Mouse (Mus musculus) large intestine, adult 2 months (tissue): ENCODE results near the gene Ahnak2. TPM values are rescaled to one million over a fixed set of nuclear protein-coding genes. Genes with fewer than 3 reads are reported as not detected.
"Not testable (repeated sequence)": the region's sequence is repeated elsewhere in the genome, so short reads cannot be mapped to it uniquely, and the experiment has no call there.

ENCODE experiments used
- DNase-seq: peaks from one replicate; pipeline ENCODE4 v3.0.0-alpha.2; 2012; ENCODE audit warnings: low read depth, low spot score
- WGBS: fragments of 180-500 bp; shearing (Covaris S2); methylation state at CpG from one replicate; pipeline ENCODE4 v1.1.7; 2018; 5-methylcytosine and 5-hydroxymethylcytosine counted together
- polyA plus RNA-seq: library from polyadenylated mRNA; depleted of rRNA; stranded (reverse); fragments of >200 nt; gene quantifications from 2 replicates; pipeline ENCODE4 v1.2.3, GENCODE M21; 2012

Ahnak2 gene
- polyA plus RNA-seq, 1 experiment = 1.6 TPM

- WGBS = 41% methylated on average over 2 of the region's 2 CpGs
- DNase-seq = no peak
Observed at GRCm38 (mm10) chr12:112822676-112823075, 20.2 kb upstream of the Ahnak2 start.

DNA sequence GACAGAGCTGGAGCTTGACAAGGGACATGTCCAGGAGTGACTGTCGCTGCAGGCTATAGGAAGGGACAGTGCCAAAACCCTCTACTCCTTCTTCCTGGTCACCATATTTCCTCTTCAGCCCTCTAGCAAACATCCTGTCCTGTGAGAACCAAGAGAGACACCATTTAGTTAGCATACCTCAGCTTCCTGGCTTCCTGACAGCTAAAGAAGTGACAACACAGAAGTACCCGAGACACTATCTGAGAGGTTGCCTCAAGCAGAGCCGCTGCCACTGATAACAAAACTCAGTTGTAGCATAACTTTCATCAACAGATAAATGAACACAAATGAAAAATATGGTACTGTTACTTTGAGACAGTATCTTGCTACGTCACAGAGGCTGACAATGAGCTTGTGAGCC is 19.5 kb upstream of the Ahnak2 start:
- no peak for DNase-seq
- WGBS = 73% methylated on average over 4 of the region's 4 CpGs

- WGBS = 56% methylated on average over 1 of the region's 1 CpGs
- DNase-seq = no peak
Observed at GRCm38 (mm10) chr12:112821216-112821615, 18.8 kb upstream of the Ahnak2 start.

GRCm38 (mm10) chr12:112820401-112820999 is 18.0 kb upstream of the Ahnak2 start:
- DNase-seq = no peak
- 70% methylated on average over 12 of the region's 12 CpGs for WGBS

DNA sequence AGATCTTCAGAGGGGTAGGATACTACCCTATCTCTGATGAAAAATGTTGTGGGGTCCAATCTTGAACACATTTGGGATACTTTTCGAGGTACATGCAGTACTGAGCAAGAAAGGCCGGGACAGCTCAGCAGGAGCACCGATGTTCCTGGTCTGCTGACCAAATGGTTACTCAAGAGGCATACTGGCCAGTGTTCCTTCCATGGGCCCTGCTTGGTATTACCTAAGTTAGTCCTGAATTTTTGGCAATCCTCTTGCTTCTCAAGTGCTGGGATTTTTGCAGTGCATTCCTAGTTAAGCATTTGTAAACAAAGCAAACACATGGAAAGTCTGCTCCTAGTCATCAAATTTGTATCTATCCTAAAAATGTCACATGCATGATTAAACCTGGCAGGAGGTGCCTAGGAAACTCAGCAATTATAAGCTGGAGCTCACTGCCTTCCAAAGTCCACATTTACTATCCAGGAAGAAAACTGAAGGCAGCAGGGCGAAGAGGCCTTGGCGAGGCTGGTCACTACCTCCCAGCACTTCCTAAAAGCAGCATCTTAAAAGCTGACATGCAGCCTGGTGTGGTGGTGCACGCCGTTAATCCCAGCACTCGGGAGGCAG is 16.7 kb upstream of the Ahnak2 start:
- DNase-seq = no peak
- WGBS = 49% methylated on average over 8 of the region's 8 CpGs

DNA sequence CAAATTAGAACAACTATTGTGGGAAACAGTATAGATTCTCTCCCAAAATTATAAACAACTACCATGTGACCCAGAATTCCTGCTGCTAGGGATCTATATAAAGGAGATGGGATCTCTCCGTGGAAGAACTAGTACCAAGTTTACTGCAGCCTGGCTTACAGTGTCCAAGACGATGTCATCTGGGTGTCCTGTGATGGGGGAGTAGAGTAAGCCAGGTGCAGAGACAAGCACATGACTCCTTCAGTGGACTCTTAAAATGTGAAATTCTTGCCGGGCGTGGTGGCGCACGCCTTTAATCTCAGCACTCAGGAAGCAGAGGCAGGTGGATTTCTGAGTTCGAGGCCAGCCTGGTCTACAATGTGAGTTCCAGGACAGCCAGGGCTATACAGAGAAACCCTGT is 14.4 kb upstream of the Ahnak2 start:
- not testable (repeated sequence) for DNase-seq
- WGBS = 82% methylated on average over 7 of the region's 7 CpGs

GRCm38 (mm10) chr12:112816294-112816693 is 13.8 kb upstream of the Ahnak2 start:
- WGBS = 56% methylated on average over 4 of the region's 4 CpGs
- no peak for DNase-seq

GRCm38 (mm10) chr12:112814682-112815470 is 12.4 kb upstream of the Ahnak2 start:
- WGBS = 83% methylated on average over 14 of the region's 14 CpGs
- no peak for DNase-seq

DNA sequence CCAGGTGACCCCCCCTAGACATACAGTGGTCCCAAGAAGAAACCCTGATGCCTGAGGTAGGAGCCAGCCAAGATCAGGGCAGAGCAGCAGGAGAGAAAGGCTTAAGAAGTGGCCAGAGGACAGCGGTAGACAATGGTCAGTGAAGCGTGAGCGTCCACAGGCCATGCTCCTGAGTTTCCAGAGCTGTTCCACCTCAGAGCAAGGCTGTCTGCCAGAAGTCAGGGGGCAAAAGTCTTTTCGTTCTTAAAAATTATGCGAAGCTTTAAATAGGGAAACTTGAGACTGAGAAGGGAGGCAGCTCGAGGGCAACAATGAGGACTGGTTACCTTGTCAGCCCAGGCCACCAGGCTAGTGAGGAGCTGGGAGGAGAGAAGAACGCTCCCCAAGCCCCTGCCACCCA is 10.9 kb upstream of the Ahnak2 start:
- 98% methylated on average over 7 of the region's 7 CpGs for WGBS

GRCm38 (mm10) chr12:112810092-112810885 is 7.8 kb upstream of the Ahnak2 start:
- 73% methylated on average over 19 of the region's 19 CpGs for WGBS
- DNase-seq = no peak

More for the DNA sequence above, 10.9 kb upstream of the Ahnak2 start:
- no peak for DNase-seq

DNA sequence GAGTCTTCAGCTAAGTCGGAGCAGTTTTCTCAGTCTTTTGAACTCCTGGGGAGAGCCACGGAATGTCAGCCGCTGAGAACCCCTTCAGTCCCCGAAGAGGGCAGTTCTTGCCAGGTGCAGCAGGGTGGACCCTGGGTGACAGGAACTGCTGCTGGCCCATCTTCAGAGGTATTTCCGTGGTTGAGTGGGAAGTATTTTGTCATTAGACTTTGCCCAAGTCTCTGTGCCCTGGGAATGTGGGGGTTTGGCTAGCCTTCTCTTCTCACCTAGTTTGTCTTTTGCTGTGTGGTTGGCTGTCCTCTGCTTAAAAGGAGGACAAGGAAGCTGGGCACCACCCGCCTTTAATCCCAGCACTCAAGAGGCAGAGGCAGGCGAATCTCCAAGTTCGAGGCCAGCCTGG is 7.2 kb upstream of the Ahnak2 start:
- WGBS = 14% methylated on average over 8 of the region's 8 CpGs
- DNase-seq = no peak

DNA sequence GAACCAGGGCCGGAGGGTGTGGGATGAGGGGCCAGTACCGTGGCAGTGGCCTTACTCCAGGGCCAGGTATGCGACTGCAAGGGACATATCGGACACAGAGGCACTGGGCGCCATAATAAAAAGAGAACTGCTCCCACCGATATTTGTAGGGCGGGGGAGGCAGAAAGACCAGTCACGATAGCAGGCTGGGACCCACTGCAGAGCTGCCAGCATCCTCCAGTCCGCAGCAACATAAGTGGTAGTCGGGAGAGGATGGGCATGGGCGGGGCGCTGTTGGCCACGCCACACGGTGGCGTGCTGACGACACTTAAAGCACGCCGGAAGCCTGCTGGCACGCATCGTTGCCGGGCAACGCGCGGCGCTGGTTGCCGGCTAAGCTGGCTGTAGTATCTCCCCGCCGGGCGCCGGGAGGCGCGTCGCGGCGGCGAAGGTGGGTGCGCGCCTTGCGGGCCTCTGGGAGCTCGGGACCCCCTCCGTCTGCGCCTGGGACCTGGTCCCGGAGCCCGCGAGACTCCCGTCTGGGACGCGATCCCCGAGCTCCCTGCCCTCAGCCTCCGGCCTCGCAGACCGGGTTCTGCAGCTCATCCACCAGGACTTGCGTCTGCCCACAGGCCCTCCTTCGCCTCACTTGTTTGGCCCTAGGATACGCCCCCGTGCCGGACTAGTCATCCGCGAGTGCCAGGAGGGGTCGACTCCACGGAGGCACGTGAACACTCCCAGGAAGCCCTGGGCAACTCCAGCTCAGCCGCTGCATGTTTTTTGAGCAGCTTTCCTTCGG is 6.3 kb upstream of the Ahnak2 start, which contains the start of gene Clba1:
Gene Clba1, plus strand, starts transcription at position 351 of the 778 bp plus-strand sequence.
- 1% methylated on average over 64 of the region's 64 CpGs for WGBS
- peak; percentile 83 for DNase-seq

GRCm38 (mm10) chr12:112808212-112808586 is 5.7 kb upstream of the Ahnak2 start:
- WGBS = 65% methylated on average over 5 of the region's 5 CpGs

GRCm38 (mm10) chr12:112807796-112808195 is 5.3 kb upstream of the Ahnak2 start:
- 90% methylated on average over 4 of the region's 4 CpGs for WGBS

More at GRCm38 (mm10) chr12:112808212-112808586, 5.7 kb upstream of the Ahnak2 start:
- DNase-seq = no peak

GRCm38 (mm10) chr12:112806044-112806443 is 3.6 kb upstream of the Ahnak2 start:
- no peak for DNase-seq
- WGBS = 71% methylated on average over 6 of the region's 6 CpGs

More at GRCm38 (mm10) chr12:112807796-112808195, 5.3 kb upstream of the Ahnak2 start:
- no peak for DNase-seq

DNA sequence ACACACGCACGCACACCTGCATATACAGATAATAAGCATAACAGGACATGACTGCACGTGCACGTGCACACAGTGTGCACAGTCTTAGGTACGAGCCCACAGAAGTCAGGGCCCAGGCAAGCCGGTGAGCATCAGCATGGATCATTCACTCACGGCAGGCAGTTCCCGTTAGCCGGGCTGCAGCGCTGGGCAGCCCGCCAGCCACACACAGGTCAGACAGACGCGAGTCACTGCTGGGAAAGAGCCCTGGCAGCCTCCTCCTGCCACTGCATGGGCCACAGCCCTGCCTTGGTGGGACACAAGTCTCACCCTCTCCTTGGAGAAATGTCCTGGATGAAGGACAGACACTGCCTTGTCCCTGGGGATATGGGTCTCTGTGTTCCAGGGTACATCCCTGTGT is 1.6 kb upstream of the Ahnak2 start:
- 31% methylated on average over 13 of the region's 13 CpGs for WGBS
- DNase-seq = no peak

- 30% methylated on average over 3 of the region's 3 CpGs for WGBS
Observed at GRCm38 (mm10) chr12:112802917-112803316, 460 bp upstream of the Ahnak2 start.

GRCm38 (mm10) chr12:112800476-112800875 is 2.0 kb downstream of the Ahnak2 start:
- 10% methylated on average over 4 of the region's 4 CpGs for WGBS
- no peak for DNase-seq

More at GRCm38 (mm10) chr12:112802917-112803316, 460 bp upstream of the Ahnak2 start:
- DNase-seq = no peak
